Mouse (Mus musculus) hindbrain, embryonic 16.5 days (tissue): Measurements from ENCODE around the gene Apold1. TPM values are rescaled to one million over a fixed set of nuclear protein-coding genes. Genes with fewer than 3 reads are reported as not detected.

Experiments used
- ATAC-seq: fragments of 200-750 bp; cut with Nextera tagmentation; 2 replicates; pipeline ENCODE4 v1.8.0; 2017; ENCODE audit warnings: moderate TSS enrichment, moderate library complexity
- H3K27ac ChIP-seq: fragments of 300-500 bp; sonication (generic); 2 replicates; pipeline ENCODE4 v1.5.1; 2014; ENCODE audit warnings: low read depth, mild to moderate bottlenecking, control low read depth, low read length, moderate library complexity
- H3K27me3 ChIP-seq: fragments of 300-500 bp; sonication (generic); replicated peaks from 2 replicates; pipeline ENCODE4 v1.6.1; 2014; ENCODE audit warnings: low read length; ENCODE audit not compliant: control insufficient read depth, insufficient read depth
- H3K36me3 ChIP-seq: fragments of 300-500 bp; sonication (generic); 2 replicates; pipeline ENCODE4 v1.6.1; 2014; ENCODE audit warnings: mild to moderate bottlenecking, low read length, moderate library complexity, mixed read lengths; ENCODE audit not compliant: control insufficient read depth, insufficient read depth
- H3K4me1 ChIP-seq: fragments of 300-500 bp; sonication (generic); 2 replicates; pipeline ENCODE4 v1.6.1; 2014; ENCODE audit warnings: low read depth, low read length; ENCODE audit not compliant: control insufficient read depth, insufficient read depth
- H3K4me2 ChIP-seq: fragments of 300-500 bp; sonication (generic); 2 replicates; pipeline ENCODE4 v1.6.1; 2014; ENCODE audit warnings: mild to moderate bottlenecking, low read length, control low read depth, moderate library complexity
- H3K4me3 ChIP-seq: fragments of 300-500 bp; sonication (generic); 2 replicates; pipeline ENCODE4 v1.5.1; 2014; ENCODE audit warnings: mild to moderate bottlenecking, low read length, control low read depth, moderate library complexity
- H3K9ac ChIP-seq: fragments of 300-500 bp; sonication (generic); 2 replicates; pipeline ENCODE4 v1.6.1; 2014; ENCODE audit warnings: low read depth, mild to moderate bottlenecking, control low read depth, low read length, moderate library complexity
- H3K9me3 ChIP-seq: fragments of 300-500 bp; sonication (generic); 2 replicates; pipeline ENCODE4 v1.6.1; 2014; ENCODE audit warnings: mild to moderate bottlenecking, low read length, moderate library complexity; ENCODE audit not compliant: control insufficient read depth
- WGBS: fragments of 180-500 bp; shearing (Covaris S2); extraction: QIAGEN DNeasy Blood & Tissue Kit; methylation state at CpG from one replicate; pipeline ENCODE4 v1.1.7; 2014; 5-methylcytosine and 5-hydroxymethylcytosine counted together
- polyA plus RNA-seq: library from polyadenylated mRNA; unstranded; fragments of >200 nt; fragmentation: Nextera tagmentation; extraction: Ambion mirVana; gene quantifications from 2 replicates; pipeline ENCODE4 v1.2.1, GENCODE M21; 2015

Gene Apold1
- polyA plus RNA-seq, 1 experiment from 2014 or later: 5.7 TPM

DNA sequence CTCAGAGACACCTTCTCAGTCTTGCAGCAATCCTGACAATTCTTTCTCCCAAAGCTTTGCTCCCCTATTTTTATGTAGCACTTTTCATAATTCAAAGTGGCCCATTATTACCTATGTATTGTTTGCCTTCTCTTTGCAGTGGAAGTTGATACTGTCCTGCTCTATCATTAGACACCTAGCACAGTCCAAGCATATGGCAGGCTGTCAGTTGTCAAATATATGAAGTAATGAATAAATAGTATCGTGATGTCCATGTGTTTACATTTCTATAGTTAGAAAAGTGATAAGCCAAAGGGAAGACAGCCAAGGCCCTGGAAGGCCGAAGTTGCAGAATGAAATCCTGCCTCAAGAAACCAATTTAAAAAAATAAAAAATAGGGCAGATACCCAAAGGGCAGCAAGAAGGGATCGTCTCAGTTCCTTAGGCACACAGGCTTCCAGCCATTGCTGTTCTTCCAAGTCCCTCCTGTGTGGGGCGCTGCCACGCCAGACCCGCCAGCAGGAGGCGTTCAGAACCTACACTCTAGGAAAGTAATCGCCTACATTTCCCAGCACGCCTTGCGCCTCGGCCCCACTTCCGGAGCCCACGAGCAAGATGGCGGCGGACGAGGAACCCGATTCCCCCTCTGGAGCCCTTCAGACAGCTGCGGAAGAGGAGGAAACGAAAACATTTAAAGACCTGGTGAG lies 29.7 kb downstream of the Apold1 start, which contains the start of gene Ddx47:
Ddx47 (plus strand) TSS at position 565 of the 686 bp plus-strand sequence.
- peaks cover 20% of the 10 kb centered on the region for H3K36me3 ChIP-seq
- peak within 1 kb of the TSS; percentile 73 for H3K4me2 ChIP-seq
- 5% methylated on average over 19 of the region's 19 CpGs for WGBS
- no peaks in the 10 kb centered on the region for H3K9me3 ChIP-seq
- H3K27ac ChIP-seq: peak within 1 kb of the TSS; percentile 65
- H3K27me3 ChIP-seq: no peaks in the 10 kb centered on the region
- peaks cover 6% of the 10 kb centered on the region for H3K4me1 ChIP-seq
- H3K9ac ChIP-seq: peak within 1 kb of the TSS; percentile 80
- peak within 1 kb of the TSS; percentile 64 for H3K4me3 ChIP-seq
- ATAC-seq: peak; percentile 95

- ATAC-seq: peak; percentile 83
- peak overlapping the region; percentile 80 for H3K9ac ChIP-seq
- peaks cover 25% of the 10 kb centered on the region for H3K36me3 ChIP-seq
- H3K4me1 ChIP-seq: peaks cover 6% of the 10 kb centered on the region
- no peaks in the 10 kb centered on the region for H3K9me3 ChIP-seq
- no peaks in the 10 kb centered on the region for H3K27me3 ChIP-seq
- peak overlapping the region; percentile 73 for H3K4me2 ChIP-seq
- WGBS: under 1% methylated on average over 14 of the region's 14 CpGs
- peak overlapping the region; percentile 64 for H3K4me3 ChIP-seq
- peak overlapping the region; percentile 65 for H3K27ac ChIP-seq
Observed at GRCm38 (mm10) chr6:135011734-135012116, 30.2 kb downstream of the Apold1 start.

GRCm38 (mm10) chr6:135017211-135017610 lies 35.7 kb downstream of the Apold1 start:
- Histone ChIP-seq H3K27me3 (no peaks in the 10 kb centered on the region), H3K27ac (no peak overlapping the region), H3K4me2 (no peak overlapping the region), H3K4me3 (no peak overlapping the region), H3K9ac (no peak overlapping the region), H3K9me3 (no peaks in the 10 kb centered on the region), H3K4me1 (peaks cover 4% of the 10 kb centered on the region), H3K36me3 (peaks cover 71% of the 10 kb centered on the region)
- WGBS: 97% methylated on average over 11 of the region's 11 CpGs
- no peak for ATAC-seq

DNA sequence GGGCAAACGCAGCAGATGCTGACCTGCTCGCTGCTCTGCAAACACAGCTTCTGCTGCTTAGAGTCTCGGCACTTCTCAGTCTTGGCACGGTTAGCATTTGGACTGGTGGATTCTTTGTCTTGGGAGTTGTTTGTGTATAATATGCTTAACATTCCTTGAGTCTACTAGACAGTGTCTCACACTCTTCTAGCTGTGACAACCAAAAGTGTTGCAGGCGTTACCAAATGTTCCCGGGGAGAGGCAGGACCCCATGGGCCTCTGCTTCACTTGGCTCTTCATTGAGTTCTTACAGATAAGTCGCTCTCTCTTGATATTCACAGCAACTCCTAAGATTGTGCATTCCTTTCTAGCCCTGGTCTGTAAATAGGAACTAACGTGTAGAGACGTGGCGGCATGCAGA lies 38.0 kb downstream of the Apold1 start:
- 85% methylated on average over 10 of the region's 10 CpGs for WGBS
- Histone ChIP-seq H3K4me2 (no peak overlapping the region), H3K36me3 (peaks cover 83% of the 10 kb centered on the region), H3K27me3 (no peaks in the 10 kb centered on the region), H3K9me3 (no peaks in the 10 kb centered on the region), H3K27ac (no peak overlapping the region), H3K9ac (no peak overlapping the region), H3K4me1 (no peaks in the 10 kb centered on the region), H3K4me3 (no peak overlapping the region)
- ATAC-seq: no peak

DNA sequence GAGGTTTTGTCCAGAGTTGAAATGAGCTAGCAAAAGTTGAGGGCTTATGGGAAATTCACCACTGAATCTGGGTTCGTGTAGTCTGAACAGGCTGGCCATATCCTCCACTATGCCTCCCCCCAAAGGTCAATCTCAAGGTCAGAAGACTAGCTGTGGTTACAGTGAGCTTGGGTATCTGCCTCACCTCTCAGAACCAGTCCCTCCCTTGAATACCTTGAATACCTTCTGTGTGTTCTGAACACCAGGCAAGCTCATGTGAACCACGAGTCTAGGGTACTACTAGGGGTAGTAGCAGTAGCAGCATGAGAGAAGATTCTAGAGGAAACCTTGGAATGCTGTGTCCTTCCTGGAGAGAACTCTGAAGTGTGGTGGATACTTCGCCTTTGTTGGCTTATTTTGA lies 40.1 kb downstream of the Apold1 start:
- no peak overlapping the region for H3K4me2 ChIP-seq
- no peaks in the 10 kb centered on the region for H3K9me3 ChIP-seq
- no peaks in the 10 kb centered on the region for H3K4me1 ChIP-seq
- no peaks in the 10 kb centered on the region for H3K27me3 ChIP-seq
- H3K36me3 ChIP-seq: peaks cover 67% of the 10 kb centered on the region
- H3K4me3 ChIP-seq: no peak overlapping the region
- no peak for ATAC-seq
- no peak overlapping the region for H3K9ac ChIP-seq
- WGBS: 93% methylated on average over 3 of the region's 3 CpGs
- no peak overlapping the region for H3K27ac ChIP-seq

- 94% methylated on average over 14 of the region's 14 CpGs for WGBS
Observed at GRCm38 (mm10) chr6:135023379-135023778, 41.9 kb downstream of the Apold1 start.

DNA sequence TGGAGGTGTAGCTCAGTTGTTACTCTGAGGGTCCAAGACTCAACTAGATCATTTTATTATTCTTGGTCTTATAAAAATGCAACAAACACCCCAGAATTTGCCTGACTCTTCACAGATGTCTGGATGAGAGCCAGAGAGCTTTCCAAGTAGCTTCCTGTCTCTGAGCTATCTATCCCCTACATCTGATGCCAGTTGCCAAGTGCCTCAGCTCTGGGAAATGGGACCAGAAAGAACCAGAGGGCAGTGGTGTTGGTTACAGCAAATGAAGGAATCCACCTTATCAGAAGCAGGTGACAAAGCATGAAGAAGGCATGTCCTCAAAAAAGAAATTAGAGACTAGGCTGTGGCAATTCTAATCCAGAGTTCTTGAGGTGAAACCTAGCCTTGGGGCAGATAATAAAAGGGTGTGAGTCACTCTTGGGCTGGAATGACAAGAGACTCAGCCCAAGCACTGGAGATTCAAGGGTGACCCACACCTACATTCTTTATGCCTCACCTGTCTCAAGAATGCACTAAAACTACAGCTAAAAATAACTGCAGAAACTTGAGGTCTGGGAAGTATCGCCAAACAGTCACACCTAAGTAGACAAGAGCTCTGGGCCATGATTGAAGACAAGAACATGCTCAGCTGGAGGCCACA lies 43.4 kb downstream of the Apold1 start:
- ATAC-seq: no peak
- WGBS: 93% methylated on average over 1 of the region's 1 CpGs
- H3K36me3 ChIP-seq: peaks cover 36% of the 10 kb centered on the region

More at GRCm38 (mm10) chr6:135023379-135023778, 41.9 kb downstream of the Apold1 start:
- Histone ChIP-seq H3K4me1 (no peaks in the 10 kb centered on the region), H3K9ac (no peak overlapping the region), H3K9me3 (no peaks in the 10 kb centered on the region), H3K27me3 (no peaks in the 10 kb centered on the region), H3K4me2 (no peak overlapping the region), H3K36me3 (peaks cover 50% of the 10 kb centered on the region), H3K27ac (no peak overlapping the region), H3K4me3 (no peak overlapping the region)
- no peak for ATAC-seq

DNA sequence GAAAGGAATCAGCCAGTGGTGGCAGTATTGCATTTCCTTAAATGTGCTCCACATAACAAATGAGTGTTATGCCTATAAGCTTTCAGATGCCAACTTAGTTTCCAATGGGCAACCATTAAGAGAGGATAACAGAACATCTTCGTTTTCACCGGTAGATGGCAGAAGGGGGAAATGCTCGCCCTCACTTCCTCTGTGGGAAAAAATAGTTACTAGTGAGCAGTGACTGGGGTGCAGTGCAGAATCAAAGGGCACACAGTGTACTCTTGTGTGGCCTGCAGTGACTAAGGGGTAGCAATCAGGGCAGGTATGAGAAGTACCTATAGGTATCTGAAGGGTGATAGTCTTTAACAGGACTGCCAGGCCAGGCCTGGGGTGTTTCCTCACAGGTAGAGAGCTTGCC lies 44.7 kb downstream of the Apold1 start:
- WGBS: 24% methylated on average over 3 of the region's 3 CpGs
- H3K9me3 ChIP-seq: no peaks in the 10 kb centered on the region
- H3K27ac ChIP-seq: no peak overlapping the region
- no peaks in the 10 kb centered on the region for H3K4me1 ChIP-seq
- peaks cover 27% of the 10 kb centered on the region for H3K36me3 ChIP-seq
- H3K27me3 ChIP-seq: no peaks in the 10 kb centered on the region
- no peak overlapping the region for H3K4me2 ChIP-seq
- peak; percentile 63; the same call in 1 of the 2 replicates for ATAC-seq
- H3K9ac ChIP-seq: no peak overlapping the region
- no peak overlapping the region for H3K4me3 ChIP-seq

More for the DNA sequence above, 43.4 kb downstream of the Apold1 start:
- H3K9me3 ChIP-seq: no peaks in the 10 kb centered on the region
- no peaks in the 10 kb centered on the region for H3K27me3 ChIP-seq
- H3K27ac ChIP-seq: no peak overlapping the region
- no peak overlapping the region for H3K4me2 ChIP-seq
- no peak overlapping the region for H3K9ac ChIP-seq
- no peaks in the 10 kb centered on the region for H3K4me1 ChIP-seq
- no peak overlapping the region for H3K4me3 ChIP-seq

GRCm38 (mm10) chr6:135026755-135027154 lies 45.2 kb downstream of the Apold1 start:
- Histone ChIP-seq H3K36me3 (peaks cover 22% of the 10 kb centered on the region), H3K9me3 (no peaks in the 10 kb centered on the region), H3K4me1 (no peaks in the 10 kb centered on the region), H3K4me2 (no peak overlapping the region), H3K9ac (no peak overlapping the region), H3K4me3 (no peak overlapping the region), H3K27ac (no peak overlapping the region), H3K27me3 (no peaks in the 10 kb centered on the region)
- 82% methylated on average over 2 of the region's 2 CpGs for WGBS
- ATAC-seq: peak; percentile 45; the same call in 1 of the 2 replicates
